11 mouse cellular contexts compared by ENCODE assay signal in genomic region chr14:31125106-31126075, GRCm38 (mm10). TPM values are rescaled to one million over a fixed set of nuclear protein-coding genes. Genes with fewer than 3 reads are reported as not detected.
DNase-seq lines count a peak whose midpoint lies in the region; ATAC-seq lines count a peak whose summit lies in the region.
"Had no signal": no experiment of that assay in that cellular context is flagged by ENCODE, and none has a peak within 500 bp of the region (broad histone marks: within the 10 kb centered on the region; RNA-seq: fewer than 3 reads in every experiment).

No protein-coding gene starts in this region.

- peaks cover 34% of the 10 kb centered on the region for H3K4me1 ChIP-seq in lung, embryonic 15.5 days
- peaks cover 13% of the 10 kb centered on the region for H3K4me1 ChIP-seq in brown adipose tissue, adult 24 weeks (ENCODE audit: control insufficient read depth, insufficient read depth, insufficient read length, low read length)
- H3K4me1 ChIP-seq in heart, embryonic 14.5 days (ENCODE audit: control insufficient read depth in 2 of 2, insufficient read depth in 2 of 2, low read length in 2 of 2): peaks cover 18 to 29% of the 10 kb centered on the region in 2 experiments

- no peak overlapping the region for H3K9ac ChIP-seq in lung, embryonic 15.5 days
- no peak overlapping the region; the same call in 1 of the 2 replicates for H3K9ac ChIP-seq in heart, embryonic 14.5 days (ENCODE audit: low read length)

- H3K4me2 ChIP-seq in lung, embryonic 15.5 days: peak overlapping the region; percentile 19; the same call in 1 of the 2 replicates
- H3K4me2 ChIP-seq in heart, embryonic 14.5 days (ENCODE audit: low read length): peak overlapping the region; percentile 24; the same call in 1 of the 2 replicates

- WGBS in lung, embryonic 15.5 days: 46% methylated on average over 9 of the region's 9 CpGs
- WGBS in heart, embryonic 14.5 days: 54% methylated on average over 9 of the region's 9 CpGs

- H3K36me3 ChIP-seq in lung, embryonic 15.5 days: peaks cover 19% of the 10 kb centered on the region
- H3K36me3 ChIP-seq in heart, embryonic 14.5 days (ENCODE audit: control insufficient read depth, insufficient read depth, low read length): peaks cover 41% of the 10 kb centered on the region

- peak overlapping the region; percentile 34 for H3K27ac ChIP-seq in lung, embryonic 15.5 days
- H3K27ac ChIP-seq in brown adipose tissue, adult 24 weeks (replicated peaks; ENCODE audit: low read depth, low read length): 0 out of 2 replicates have a peak overlapping the region, but pooled peaks have one; percentile 36
- peak overlapping the region; percentile 53 to 58 for H3K27ac ChIP-seq in heart, embryonic 14.5 days (replicated peaks in 1 of 2; ENCODE audit: control insufficient read depth in 1 of 2, insufficient read depth in 1 of 2, low read depth in 2 of 2, low read length in 2 of 2)
- H3K27ac ChIP-seq: midbrain, embryonic 10.5 days had no signal

- DNase-seq in lung, adult 18-20 months: no peak
- no peak for DNase-seq in urinary bladder, postnatal 36 days (ENCODE audit: low spot score in 2 of 2)
- no peak for DNase-seq in right cerebral cortex, postnatal 10 days (ENCODE audit: low spot score in 2 of 2)
- DNase-seq: adrenal gland, postnatal 36 days; thymus, adult 18-20 months had no signal

- H3K27me3 ChIP-seq in lung, embryonic 15.5 days: no peaks in the 10 kb centered on the region
- no peaks in the 10 kb centered on the region for H3K27me3 ChIP-seq in heart, embryonic 14.5 days (ENCODE audit: control insufficient read depth, insufficient read depth, low read length)

- no peaks in the 10 kb centered on the region for H3K9me3 ChIP-seq in lung, embryonic 15.5 days
- H3K9me3 ChIP-seq in heart, embryonic 14.5 days (ENCODE audit: control insufficient read depth, low read length): no peaks in the 10 kb centered on the region
- H3K9me3 ChIP-seq: midbrain, embryonic 10.5 days had no signal

- no peak for ATAC-seq in lung, embryonic 15.5 days (ENCODE audit: borderline replicate concordance, extremely low read depth, low FRiP score, low TSS enrichment)
- no peak for ATAC-seq in heart, embryonic 14.5 days (ENCODE audit: insufficient number of reproducible peaks, insufficient read depth, low FRiP score, low read depth)
- 0 out of 2 replicates have a peak, but pooled peaks have one; percentile 9 for ATAC-seq in megakaryocyte, adult 5-6 weeks (ENCODE audit: poor library complexity, severe bottlenecking)

- H3K4me3 ChIP-seq in lung, embryonic 15.5 days: no peak overlapping the region
- H3K4me3 ChIP-seq in brown adipose tissue, adult 24 weeks (ENCODE audit: insufficient read depth, low read depth, low read length): no peak overlapping the region
- H3K4me3 ChIP-seq in heart, embryonic 14.5 days (ENCODE audit: control insufficient read depth in 1 of 2, insufficient read depth in 1 of 2, low read depth in 1 of 2, low read length in 2 of 2): no peak overlapping the region
- H3K4me3 ChIP-seq: midbrain, embryonic 10.5 days had no signal

RNA-seq across cellular contexts. Expression of gene Smim4, which starts 3.4 kb away (rescaled TPM):
- polyA plus RNA-seq in lung, embryonic 15.5 days (2015; fragmentation: Nextera tagmentation; extraction: Ambion mirVana): 70.8 and 75.2 TPM in 2 replicates
- polyA plus RNA-seq in brown adipose tissue, adult 24 weeks (2012; ENCODE audit: insufficient read depth, insufficient read length, missing spikeins): 119 and 175 TPM in 2 replicates
- 98.2 and 107 TPM in 2 replicates for polyA plus RNA-seq in heart, embryonic 14.5 days (2014; fragmentation: Nextera tagmentation; extraction: Ambion mirVana)
- 65.2 and 73.3 TPM in 2 replicates for total RNA-seq in megakaryocyte, adult 5-6 weeks (2015)
- 34.8 and 42.5 TPM in 2 replicates for total RNA-seq in megakaryocyte, adult 5-6 weeks (2017)

RNA-seq across cellular contexts. Expression of gene Nt5dc2, which starts 5.5 kb away (rescaled TPM):
- polyA plus RNA-seq in lung, embryonic 15.5 days (2015; fragmentation: Nextera tagmentation; extraction: Ambion mirVana): 451 and 472 TPM in 2 replicates
- polyA plus RNA-seq in brown adipose tissue, adult 24 weeks (2012; ENCODE audit: insufficient read depth, insufficient read length, missing spikeins): 2.5 and 4.0 TPM in 2 replicates
- polyA plus RNA-seq in heart, embryonic 14.5 days (2014; fragmentation: Nextera tagmentation; extraction: Ambion mirVana): 329 and 341 TPM in 2 replicates
- total RNA-seq in megakaryocyte, adult 5-6 weeks (2015): 20.6 and 21.0 TPM in 2 replicates
- 24.1 and 29.0 TPM in 2 replicates for total RNA-seq in megakaryocyte, adult 5-6 weeks (2017)

RNA-seq across cellular contexts. Expression of gene Stab1, which starts 43.0 kb away (rescaled TPM):
- 45.3 and 53.6 TPM in 2 replicates for polyA plus RNA-seq in lung, embryonic 15.5 days (2015; fragmentation: Nextera tagmentation; extraction: Ambion mirVana)
- 25.2 and 28.0 TPM in 2 replicates for polyA plus RNA-seq in brown adipose tissue, adult 24 weeks (2012; ENCODE audit: insufficient read depth, insufficient read length, missing spikeins)
- polyA plus RNA-seq in heart, embryonic 14.5 days (2014; fragmentation: Nextera tagmentation; extraction: Ambion mirVana): 56.0 and 66.8 TPM in 2 replicates
- 0.27 TPM in 1 of 2 replicates, not detected in the other for total RNA-seq in megakaryocyte, adult 5-6 weeks (2015)
- 0.40 and 1.0 TPM in 2 replicates for total RNA-seq in megakaryocyte, adult 5-6 weeks (2017)
- total RNA-seq: hematopoietic stem cell, adult 5-6 weeks had no signal

Comparison
In these comparisons a context has a peak if more than half of its experiments do, and no peak if none do; other contexts are left out.
1. RNA of gene Nt5dc2, which starts 5.5 kb away (polyA plus RNA-seq): 451 to 472 TPM in lung, embryonic 15.5 days and 329 to 341 TPM in heart, embryonic 14.5 days; 2.5 to 4.0 TPM in brown adipose tissue, adult 24 weeks; every median in the first group is over 10 times any median in the second.
2. Peak in every context shown above with its lines, with median percentiles within 50 percentile points of each other: H3K27ac ChIP-seq.